25 mouse cellular contexts compared by ENCODE assay signal in the genomic region with DNA sequence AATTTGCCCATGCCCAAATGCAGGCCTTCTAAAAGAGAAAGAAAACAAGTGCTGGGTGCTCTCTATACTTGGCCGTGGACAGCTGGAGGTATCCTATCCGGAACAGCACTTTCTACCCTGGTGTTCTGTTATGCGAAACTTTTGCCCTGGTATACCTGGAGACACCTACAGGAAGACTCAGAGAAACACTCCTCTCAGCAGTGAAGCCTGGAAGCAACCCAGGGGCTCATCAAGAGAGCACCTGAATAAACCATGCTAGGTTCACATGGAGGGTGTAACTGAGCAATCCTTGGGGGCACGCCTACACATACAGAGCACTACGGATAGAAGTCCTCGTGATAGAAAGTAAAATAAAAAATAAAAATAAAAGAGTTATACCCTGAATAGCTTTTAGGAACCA.
DNase-seq lines count a peak whose midpoint lies in the region; ATAC-seq and TF ChIP-seq lines count a peak whose summit lies in the region.
"Had no signal": no experiment of that assay in that cellular context is flagged by ENCODE, and none has a peak within 500 bp of the region (broad histone marks: within the 10 kb centered on the region; RNA-seq: fewer than 3 reads in every experiment).

No protein-coding gene starts in this region.

- H3K4me2 ChIP-seq in embryonic facial prominence, embryonic 11.5 days (ENCODE audit: low read depth, low read length), result no peak overlapping the region
- no peak overlapping the region for H3K4me2 ChIP-seq in midbrain, embryonic 11.5 days
- no peak overlapping the region for H3K4me2 ChIP-seq in midbrain, embryonic 15.5 days
- H3K4me2 ChIP-seq: heart, embryonic 13.5 days; hindbrain, embryonic 14.5 days had no signal

- no peaks in the 10 kb centered on the region for H3K9me3 ChIP-seq in embryonic facial prominence, embryonic 11.5 days (replicated peaks; ENCODE audit: control insufficient read depth, low read length)
- H3K9me3 ChIP-seq in embryonic facial prominence, embryonic 10.5 days, result no peaks in the 10 kb centered on the region
- H3K9me3 ChIP-seq in midbrain, embryonic 11.5 days (ENCODE audit: control insufficient read depth, low read length), result no peaks in the 10 kb centered on the region
- no peaks in the 10 kb centered on the region for H3K9me3 ChIP-seq in midbrain, embryonic 15.5 days
- H3K9me3 ChIP-seq: heart, embryonic 10.5 days; heart, embryonic 13.5 days had no signal

- peak; percentile 28 for DNase-seq in embryonic facial prominence, embryonic 11.5 days (ENCODE audit: low spot score)
- no peak for DNase-seq in embryonic facial prominence, embryonic 10.5 days (ENCODE audit: low spot score)
- peak; percentile 70 for DNase-seq in midbrain, embryonic 11.5 days (ENCODE audit: low spot score, missing footprints)
- DNase-seq in fat pad, adult 2 months (ENCODE audit: extremely low read depth, low read depth, low spot score), result peak; percentile 90
- DNase-seq in gastrocnemius, adult 2 months, result no peak
- no peak for DNase-seq in right cerebral cortex, postnatal 36 days (ENCODE audit: low spot score in 2 of 2)
- DNase-seq: adrenal gland, adult 8-10 months; adrenal gland, postnatal 25 days; cerebellum, adult 11-12 months; cerebellum, adult 9-10 months; cerebellum, postnatal 14 days; forebrain, postnatal 0 days; gastrocnemius, postnatal 10 days; gastrocnemius, postnatal 36 days; heart, adult 18-20 months; heart, postnatal 14 days; heart, postnatal 4 days had no signal

- no peak overlapping the region for H3K9ac ChIP-seq in embryonic facial prominence, embryonic 11.5 days (replicated peaks; ENCODE audit: low read length)
- H3K9ac ChIP-seq in midbrain, embryonic 11.5 days (ENCODE audit: low read length), result no peak overlapping the region
- H3K9ac ChIP-seq in midbrain, embryonic 15.5 days, result no peak overlapping the region
- H3K9ac ChIP-seq: forebrain, postnatal 0 days; heart, embryonic 13.5 days; hindbrain, embryonic 14.5 days had no signal

- ATAC-seq in embryonic facial prominence, embryonic 11.5 days (replicated peaks; ENCODE audit: insufficient number of reproducible peaks, low FRiP score, low TSS enrichment, low read depth), result peak; percentile 53; the same call in 1 of the 2 replicates
- ATAC-seq in midbrain, embryonic 11.5 days (ENCODE audit: low FRiP score), result no peak
- no peak for ATAC-seq in midbrain, embryonic 15.5 days (replicated peaks)
- ATAC-seq: activated CD4-positive, CD25-positive, alpha-beta regulatory T cell, adult 4 months; inflammation-experienced regulatory T-cells, adult 6 months; intestine, embryonic 16.5 days had no signal

- H3K36me3 ChIP-seq in embryonic facial prominence, embryonic 11.5 days (replicated peaks; ENCODE audit: control insufficient read depth, insufficient read depth, low read depth, low read length), result no peaks in the 10 kb centered on the region
- no peaks in the 10 kb centered on the region for H3K36me3 ChIP-seq in embryonic facial prominence, embryonic 10.5 days (replicated peaks)
- no peaks in the 10 kb centered on the region for H3K36me3 ChIP-seq in midbrain, embryonic 11.5 days (ENCODE audit: control insufficient read depth, insufficient read depth, low read length)
- no peaks in the 10 kb centered on the region for H3K36me3 ChIP-seq in midbrain, embryonic 15.5 days (replicated peaks)
- H3K36me3 ChIP-seq: heart, embryonic 10.5 days; heart, embryonic 13.5 days had no signal

- intact Hi-C loops in gastrocnemius, adult 2 months (cut with DNase I), result no loop called here

- TF ChIP-seq CTCF in gastrocnemius, adult 2 months (IDR thresholded peaks at IDR 0.05), result no peak

- WGBS in embryonic facial prominence, embryonic 11.5 days, result 74% methylated on average over 6 of the region's 6 CpGs
- WGBS in embryonic facial prominence, embryonic 10.5 days, result 79% methylated on average over 6 of the region's 6 CpGs
- 78% methylated on average over 6 of the region's 6 CpGs for WGBS in midbrain, embryonic 11.5 days
- 86% methylated on average over 6 of the region's 6 CpGs for WGBS in midbrain, embryonic 15.5 days

- no peak overlapping the region for H3K4me3 ChIP-seq in embryonic facial prominence, embryonic 11.5 days (ENCODE audit: low read depth, low read length)
- no peak overlapping the region for H3K4me3 ChIP-seq in embryonic facial prominence, embryonic 10.5 days
- H3K4me3 ChIP-seq in midbrain, embryonic 11.5 days (ENCODE audit: low read depth, low read length), result no peak overlapping the region
- H3K4me3 ChIP-seq in midbrain, embryonic 15.5 days, result no peak overlapping the region
- H3K4me3 ChIP-seq in gastrocnemius, adult 2 months, result no peak overlapping the region
- H3K4me3 ChIP-seq: heart, embryonic 10.5 days; heart, embryonic 13.5 days had no signal

- H3K27me3 ChIP-seq in embryonic facial prominence, embryonic 11.5 days (ENCODE audit: control insufficient read depth, insufficient read depth, low read length), result no peaks in the 10 kb centered on the region
- no peaks in the 10 kb centered on the region for H3K27me3 ChIP-seq in embryonic facial prominence, embryonic 10.5 days (replicated peaks; ENCODE audit: low read depth, poor library complexity, severe bottlenecking)
- no peaks in the 10 kb centered on the region for H3K27me3 ChIP-seq in midbrain, embryonic 11.5 days (ENCODE audit: control insufficient read depth, insufficient read depth, low read length)
- H3K27me3 ChIP-seq in midbrain, embryonic 15.5 days (replicated peaks), result no peaks in the 10 kb centered on the region
- H3K27me3 ChIP-seq: heart, embryonic 13.5 days had no signal

- H3K4me1 ChIP-seq in embryonic facial prominence, embryonic 11.5 days (ENCODE audit: control insufficient read depth, insufficient read depth, low read length), result no peaks in the 10 kb centered on the region
- peaks cover 28% of the 10 kb centered on the region for H3K4me1 ChIP-seq in embryonic facial prominence, embryonic 10.5 days
- no peaks in the 10 kb centered on the region for H3K4me1 ChIP-seq in midbrain, embryonic 11.5 days (ENCODE audit: control insufficient read depth, insufficient read depth, low read length)
- no peaks in the 10 kb centered on the region for H3K4me1 ChIP-seq in midbrain, embryonic 15.5 days

- H3K27ac ChIP-seq in embryonic facial prominence, embryonic 11.5 days (replicated peaks; ENCODE audit: low read depth, low read length), result no peak overlapping the region
- no peak overlapping the region for H3K27ac ChIP-seq in embryonic facial prominence, embryonic 10.5 days (replicated peaks)
- no peak overlapping the region for H3K27ac ChIP-seq in midbrain, embryonic 11.5 days (ENCODE audit: low read depth, low read length)
- no peak overlapping the region for H3K27ac ChIP-seq in midbrain, embryonic 15.5 days
- no peak overlapping the region for H3K27ac ChIP-seq in gastrocnemius, adult 2 months
- H3K27ac ChIP-seq: heart, embryonic 10.5 days; heart, embryonic 13.5 days; hindbrain, embryonic 14.5 days; hindbrain, postnatal 0 days had no signal

Comparison
In these comparisons a context has a peak if more than half of its experiments do, and no peak if none do; other contexts are left out.
1. DNase-seq: peak in embryonic facial prominence, embryonic 11.5 days (single experiment), midbrain, embryonic 11.5 days (single experiment) and fat pad, adult 2 months (single experiment); none in embryonic facial prominence, embryonic 10.5 days (single experiment), gastrocnemius, adult 2 months (single experiment) and right cerebral cortex, postnatal 36 days (0 of 2).